Mouse (Mus musculus) spleen, adult 2 months (tissue): Measurements from ENCODE around the gene Srpk2. TPM values are rescaled to one million over a fixed set of nuclear protein-coding genes. Genes with fewer than 3 reads are reported as not detected.
A peak's percentile ranks its signal among the peaks of the same experiment; 100 is the strongest.

ENCODE experiments used
- DNase-seq, 2 experiments: peaks; one replicate each; pipeline versions ENCODE4 v3.0.0 to v3.0.0-alpha.2; 2012 to 2021; ENCODE audit warnings: low spot score in 2 of 2, low read depth in 1 of 2
- H3K27ac ChIP-seq: fragments of 200-500 bp; 2 replicates; pipeline ENCODE4 v1.5.1; 2012; ENCODE audit warnings: low read length, inconsistent platforms; ENCODE audit not compliant: insufficient read depth
- H3K27me3 ChIP-seq: fragments of 200-500 bp; 2 replicates; pipeline ENCODE4 v1.6.1; 2012; ENCODE audit warnings: mild to moderate bottlenecking, moderate library complexity, low read length, inconsistent platforms; ENCODE audit not compliant: control insufficient read depth, insufficient read depth
- H3K36me3 ChIP-seq: fragments of 200-500 bp; 2 replicates; pipeline ENCODE4 v1.6.1; 2012; ENCODE audit warnings: mild to moderate bottlenecking, low read length, inconsistent platforms; ENCODE audit not compliant: control insufficient read depth, insufficient read depth
- H3K4me1 ChIP-seq: fragments of 200-500 bp; 2 replicates; pipeline ENCODE4 v1.6.1; 2011; ENCODE audit warnings: inconsistent platforms; ENCODE audit not compliant: control insufficient read depth, insufficient read depth, insufficient read length
- H3K4me3 ChIP-seq: fragments of 200-500 bp; 2 replicates; pipeline ENCODE4 v1.5.1; 2011; ENCODE audit warnings: mild to moderate bottlenecking, inconsistent platforms; ENCODE audit not compliant: insufficient read depth, insufficient read length; ENCODE audit errors: extremely low read depth
- CTCF ChIP-seq: fragments of 200-500 bp; IDR thresholded peaks from 2 replicates; pipeline ENCODE4 v1.5.1; 2011; ENCODE audit warnings: mild to moderate bottlenecking, inconsistent platforms; ENCODE audit not compliant: insufficient read depth, insufficient read length, insufficient replicate concordance; ENCODE audit errors: extremely low read depth
- POLR2A ChIP-seq: fragments of 200-500 bp; IDR thresholded peaks from 2 replicates; pipeline ENCODE4 v1.6.1; 2011; ENCODE audit warnings: low read depth, low read length, inconsistent platforms
- WGBS: fragments of 180-500 bp; shearing (Covaris S2); methylation state at CpG from one replicate; pipeline ENCODE4 v1.1.7; 2018; 5-methylcytosine and 5-hydroxymethylcytosine counted together
- polyA plus RNA-seq: library from polyadenylated mRNA; depleted of rRNA; stranded (reverse); fragments of >200 nt; gene quantifications from 2 replicates; pipeline ENCODE4 v1.2.3, GENCODE M21; 2012

Gene Srpk2
- polyA plus RNA-seq, 1 experiment = 4.1 TPM

GRCm38 (mm10) chr5:23497920-23498319 lies 186.5 kb downstream of the Srpk2 start:
- Histone ChIP-seq H3K36me3 (peaks cover 62% of the 10 kb centered on the region), H3K27ac (no peak overlapping the region), H3K4me3 (no peak overlapping the region), H3K27me3 (no peaks in the 10 kb centered on the region), H3K4me1 (no peaks in the 10 kb centered on the region)
- DNase-seq = no peak
- TF ChIP-seq POLR2A (no peak), CTCF (no peak)
- 93% methylated on average over 10 of the region's 10 CpGs for WGBS

- peaks cover 60% of the 10 kb centered on the region for H3K36me3 ChIP-seq
Measured at GRCm38 (mm10) chr5:23496933-23497332, 187.5 kb downstream of the Srpk2 start.

GRCm38 (mm10) chr5:23496396-23496795 lies 188.0 kb downstream of the Srpk2 start:
- TF ChIP-seq POLR2A (no peak), CTCF (no peak)
- H3K27me3 ChIP-seq = no peaks in the 10 kb centered on the region
- H3K4me3 ChIP-seq = no peak overlapping the region
- H3K4me1 ChIP-seq = no peaks in the 10 kb centered on the region
- DNase-seq = no peak
- H3K27ac ChIP-seq = no peak overlapping the region
- 99% methylated on average over 3 of the region's 3 CpGs for WGBS
- peaks cover 57% of the 10 kb centered on the region for H3K36me3 ChIP-seq

More at GRCm38 (mm10) chr5:23496933-23497332, 187.5 kb downstream of the Srpk2 start:
- no peak overlapping the region for H3K27ac ChIP-seq
- H3K4me1 ChIP-seq = no peaks in the 10 kb centered on the region
- no peaks in the 10 kb centered on the region for H3K27me3 ChIP-seq
- 96% methylated on average over 5 of the region's 5 CpGs for WGBS
- TF ChIP-seq CTCF (no peak), POLR2A (no peak)
- no peak for DNase-seq
- no peak overlapping the region for H3K4me3 ChIP-seq

- no peaks in the 10 kb centered on the region for H3K27me3 ChIP-seq
- no peak overlapping the region for H3K4me3 ChIP-seq
- H3K36me3 ChIP-seq = peaks cover 44% of the 10 kb centered on the region
- TF ChIP-seq POLR2A (no peak), CTCF (peak; percentile 52; the same call in 1 of the 2 replicates)
- H3K27ac ChIP-seq = no peak overlapping the region
- DNase-seq = no peak
- WGBS = 58% methylated on average over 2 of the region's 2 CpGs
- no peaks in the 10 kb centered on the region for H3K4me1 ChIP-seq
Measured at GRCm38 (mm10) chr5:23490797-23491196, 193.6 kb downstream of the Srpk2 start.

- 90% methylated on average over 4 of the region's 4 CpGs for WGBS
Measured at GRCm38 (mm10) chr5:23489231-23489630, 195.2 kb downstream of the Srpk2 start.

GRCm38 (mm10) chr5:23483811-23484210 lies 200.6 kb downstream of the Srpk2 start:
- WGBS = 94% methylated on average over 7 of the region's 7 CpGs
- Histone ChIP-seq H3K4me1 (no peaks in the 10 kb centered on the region), H3K36me3 (peaks cover 44% of the 10 kb centered on the region), H3K27ac (no peak overlapping the region), H3K27me3 (no peaks in the 10 kb centered on the region), H3K4me3 (no peak overlapping the region)
- TF ChIP-seq POLR2A = no peak
- no peak for TF ChIP-seq CTCF
- no peak for DNase-seq

More at GRCm38 (mm10) chr5:23489231-23489630, 195.2 kb downstream of the Srpk2 start:
- Histone ChIP-seq H3K4me1 (no peaks in the 10 kb centered on the region), H3K36me3 (peaks cover 46% of the 10 kb centered on the region), H3K4me3 (no peak overlapping the region), H3K27ac (no peak overlapping the region), H3K27me3 (no peaks in the 10 kb centered on the region)
- no peak for TF ChIP-seq POLR2A
- no peak for TF ChIP-seq CTCF
- no peak for DNase-seq

- 64% methylated on average over 6 of the region's 6 CpGs for WGBS
- H3K27me3 ChIP-seq = no peaks in the 10 kb centered on the region
- no peaks in the 10 kb centered on the region for H3K4me1 ChIP-seq
- no peak overlapping the region for H3K27ac ChIP-seq
- no peak overlapping the region for H3K4me3 ChIP-seq
- H3K36me3 ChIP-seq = peaks cover 27% of the 10 kb centered on the region
- no peak for DNase-seq
- TF ChIP-seq POLR2A (no peak), CTCF (peak; percentile 10; the same call in 1 of the 2 replicates)
Measured at GRCm38 (mm10) chr5:23473098-23473873, 211.1 kb downstream of the Srpk2 start.

- TF ChIP-seq CTCF = no peak
- TF ChIP-seq POLR2A = no peak
- Histone ChIP-seq H3K4me1 (no peaks in the 10 kb centered on the region), H3K36me3 (peaks cover 24% of the 10 kb centered on the region), H3K4me3 (no peak overlapping the region), H3K27me3 (no peaks in the 10 kb centered on the region), H3K27ac (no peak overlapping the region)
- no peak for DNase-seq
- 97% methylated on average over 4 of the region's 4 CpGs for WGBS
Measured at GRCm38 (mm10) chr5:23466546-23466945, 217.9 kb downstream of the Srpk2 start.
